Mouse (Mus musculus): ENCODE measurements around the gene Ptpdc1. TPM values are rescaled to one million over a fixed set of nuclear protein-coding genes. Genes with fewer than 3 reads are reported as not detected.
A peak's percentile ranks its signal among the peaks of the same experiment; 100 is the strongest.

Gene Ptpdc1
- 10.4 and 19.6 TPM in 2 replicates for polyA plus RNA-seq (2012; rRNA removed)

DNA sequence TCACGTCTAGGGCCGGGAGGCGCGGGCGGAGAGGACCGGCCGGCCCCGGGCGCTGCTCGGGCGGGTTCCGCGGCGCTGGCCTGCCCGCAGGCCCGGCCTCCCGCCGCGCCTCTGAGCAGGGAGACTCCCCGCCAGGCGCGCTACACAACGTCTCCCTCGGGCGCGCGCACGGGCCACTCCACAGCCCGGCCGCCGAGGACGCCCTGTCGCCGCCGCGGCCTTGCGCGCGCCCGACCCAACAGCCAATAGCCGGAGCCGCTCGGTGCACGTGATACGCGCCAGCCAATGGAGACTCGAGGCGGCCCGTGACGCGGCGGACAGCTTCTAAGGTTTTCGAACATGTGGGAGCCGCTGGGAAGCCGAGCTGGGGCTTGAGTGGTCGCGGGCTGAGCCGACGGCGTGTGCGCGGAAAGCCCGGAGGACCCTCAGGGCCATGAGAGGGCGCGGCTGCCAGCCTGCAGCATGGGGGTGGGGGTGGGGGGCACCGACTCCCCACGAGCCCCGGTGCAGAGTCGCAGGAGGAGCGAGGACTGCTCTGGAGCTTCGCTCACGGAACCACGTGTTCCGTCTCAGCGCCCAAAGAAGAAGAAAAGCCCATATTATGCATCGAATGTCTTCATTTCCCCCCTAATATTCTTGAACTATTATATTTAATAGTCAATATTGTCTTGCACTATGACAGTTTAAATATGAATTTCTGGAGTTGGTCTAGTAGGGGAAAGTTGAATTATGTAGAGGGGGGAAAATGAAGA lies at the start of gene Ptpdc1:
Gene Ptpdc1, minus strand, starts transcription at position 232 of the 752 bp plus-strand sequence.
- TF ChIP-seq POLR2A (IDR thresholded peaks at IDR 0.05; ENCODE audit: borderline replicate concordance, extremely low read depth, insufficient read depth, insufficient read length, poor library complexity, severe bottlenecking) (peak; percentile 91), CTCF (IDR thresholded peaks at IDR 0.05; ENCODE audit: borderline replicate concordance, extremely low read depth, insufficient read depth, insufficient read length) (no peak)
- peak; percentile 98 for DNase-seq (ENCODE audit: low read depth)

GRCm38 (mm10) chr13:48674609-48675008 lies 49.1 kb upstream of the Ptpdc1 start:
- TF ChIP-seq CTCF (IDR thresholded peaks at IDR 0.05; ENCODE audit: borderline replicate concordance, extremely low read depth, insufficient read depth, insufficient read length) (peak; percentile 23; the same call in 1 of the 2 replicates), POLR2A (IDR thresholded peaks at IDR 0.05; ENCODE audit: borderline replicate concordance, extremely low read depth, insufficient read depth, insufficient read length, poor library complexity, severe bottlenecking) (no peak)
- DNase-seq (ENCODE audit: low read depth) = no peak

- no peak for DNase-seq (ENCODE audit: low read depth)
Observed at GRCm38 (mm10) chr13:48672312-48672840, 46.9 kb upstream of the Ptpdc1 start.

DNA sequence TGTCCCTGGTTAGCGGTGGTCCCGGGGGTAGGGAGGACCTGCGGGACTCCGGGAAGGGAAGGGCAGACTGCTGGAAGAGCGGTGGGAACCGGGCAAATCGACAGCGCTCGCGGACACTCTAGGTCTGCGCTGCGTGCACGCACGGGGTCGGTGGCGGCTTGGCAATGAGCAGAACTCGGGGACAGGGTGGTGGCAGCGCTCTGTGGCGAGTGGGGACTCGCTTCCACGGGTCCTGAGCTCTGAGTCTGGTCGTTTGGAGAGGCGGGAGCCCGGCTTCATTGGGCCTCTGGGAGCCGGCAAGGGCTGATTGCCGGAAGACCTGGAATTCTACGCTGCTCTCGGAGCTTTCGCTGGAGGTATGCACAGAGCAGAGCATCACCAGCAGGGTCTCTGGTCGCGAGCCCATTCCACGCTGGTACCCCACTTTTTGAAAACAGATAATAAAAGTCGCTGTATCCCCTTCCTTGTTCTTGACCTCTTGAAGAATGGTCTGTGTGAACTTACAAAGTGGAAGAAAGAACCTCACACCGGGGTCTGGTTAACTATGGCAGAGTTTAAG lies 43.6 kb upstream of the Ptpdc1 start:
- TF ChIP-seq CTCF (IDR thresholded peaks at IDR 0.05; ENCODE audit: borderline replicate concordance, extremely low read depth, insufficient read depth, insufficient read length) (no peak), POLR2A (IDR thresholded peaks at IDR 0.05; ENCODE audit: borderline replicate concordance, extremely low read depth, insufficient read depth, insufficient read length, poor library complexity, severe bottlenecking) (no peak)

More at GRCm38 (mm10) chr13:48672312-48672840, 46.9 kb upstream of the Ptpdc1 start:
- no peak for TF ChIP-seq CTCF (IDR thresholded peaks at IDR 0.05; ENCODE audit: borderline replicate concordance, extremely low read depth, insufficient read depth, insufficient read length)
- no peak for TF ChIP-seq POLR2A (IDR thresholded peaks at IDR 0.05; ENCODE audit: borderline replicate concordance, extremely low read depth, insufficient read depth, insufficient read length, poor library complexity, severe bottlenecking)

DNA sequence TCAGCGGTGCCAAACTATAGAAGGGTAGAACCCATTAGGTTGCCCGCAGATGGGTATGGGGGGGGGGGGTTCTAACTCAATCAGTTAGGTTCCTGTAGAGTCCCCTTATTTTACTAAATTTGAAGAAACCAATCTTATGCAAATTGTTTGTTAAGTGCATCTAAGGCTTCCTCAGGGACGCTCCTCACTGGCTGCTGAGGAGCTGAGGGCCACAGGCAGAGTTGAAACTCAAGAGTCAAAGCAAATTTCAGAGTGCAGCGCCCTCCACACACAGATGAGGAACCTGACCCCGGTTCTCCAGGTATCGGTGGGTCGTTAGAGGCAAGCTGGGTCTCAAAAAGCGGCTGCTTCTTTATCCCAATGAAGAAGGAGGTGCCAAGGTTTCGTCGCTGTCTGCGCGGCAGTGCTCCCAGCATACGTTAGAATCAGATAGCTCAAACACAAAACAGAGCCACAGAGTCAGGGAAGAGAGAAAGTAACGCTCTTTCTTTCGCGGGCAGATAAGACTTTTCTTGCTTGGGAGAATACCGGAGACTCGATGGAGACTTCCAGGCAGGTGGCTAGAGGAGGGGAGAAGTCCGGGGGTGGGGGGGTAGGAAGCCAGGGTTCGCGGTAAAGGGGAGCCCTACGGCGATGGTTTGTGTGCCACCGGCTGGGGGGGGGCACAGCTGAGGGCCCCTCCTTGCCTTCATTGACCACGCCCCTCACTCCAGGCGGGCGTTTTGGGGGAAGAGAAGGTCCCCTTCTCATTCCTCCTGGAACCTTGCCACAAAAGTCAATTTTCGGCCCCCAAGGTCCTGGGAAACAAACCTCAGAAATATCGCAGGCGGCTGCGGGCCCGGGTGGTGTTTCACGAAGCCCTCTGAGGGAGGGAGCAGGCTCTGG lies 42.9 kb upstream of the Ptpdc1 start:
- no peak for TF ChIP-seq POLR2A (IDR thresholded peaks at IDR 0.05; ENCODE audit: borderline replicate concordance, extremely low read depth, insufficient read depth, insufficient read length, poor library complexity, severe bottlenecking)
- no peak for TF ChIP-seq CTCF (IDR thresholded peaks at IDR 0.05; ENCODE audit: borderline replicate concordance, extremely low read depth, insufficient read depth, insufficient read length)
- DNase-seq (ENCODE audit: low read depth) = peak; percentile 34

More for the DNA sequence above, 43.6 kb upstream of the Ptpdc1 start:
- DNase-seq (ENCODE audit: low read depth) = peak; percentile 37

DNA sequence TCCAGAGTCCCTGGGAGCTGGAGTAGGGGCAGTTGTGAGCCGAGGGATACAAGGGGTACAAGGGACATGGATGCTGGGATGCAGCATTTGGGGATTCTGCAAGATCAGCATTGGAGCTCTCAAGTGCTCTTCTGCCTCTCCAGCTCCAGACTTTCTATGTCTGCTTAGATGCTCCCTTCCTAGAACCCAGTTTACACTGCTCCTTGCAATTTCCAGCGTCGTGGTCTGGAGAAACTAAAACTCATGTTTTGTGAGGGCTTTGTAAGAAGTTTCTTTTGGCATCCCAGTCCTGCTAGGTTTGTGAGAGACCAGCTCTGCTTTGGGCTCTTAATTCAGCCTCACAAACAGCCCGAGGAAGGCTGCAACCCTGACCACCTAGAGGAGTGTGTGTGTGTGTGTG lies 42.0 kb upstream of the Ptpdc1 start:
- DNase-seq (ENCODE audit: low read depth) = no peak
- TF ChIP-seq POLR2A (IDR thresholded peaks at IDR 0.05; ENCODE audit: borderline replicate concordance, extremely low read depth, insufficient read depth, insufficient read length, poor library complexity, severe bottlenecking) = no peak
- no peak for TF ChIP-seq CTCF (IDR thresholded peaks at IDR 0.05; ENCODE audit: borderline replicate concordance, extremely low read depth, insufficient read depth, insufficient read length)

- TF ChIP-seq POLR2A (IDR thresholded peaks at IDR 0.05; ENCODE audit: borderline replicate concordance, extremely low read depth, insufficient read depth, insufficient read length, poor library complexity, severe bottlenecking) (no peak), CTCF (IDR thresholded peaks at IDR 0.05; ENCODE audit: borderline replicate concordance, extremely low read depth, insufficient read depth, insufficient read length) (no peak)
- no peak for DNase-seq (ENCODE audit: low read depth)
Observed at GRCm38 (mm10) chr13:48665656-48666597, 40.5 kb upstream of the Ptpdc1 start.

DNA sequence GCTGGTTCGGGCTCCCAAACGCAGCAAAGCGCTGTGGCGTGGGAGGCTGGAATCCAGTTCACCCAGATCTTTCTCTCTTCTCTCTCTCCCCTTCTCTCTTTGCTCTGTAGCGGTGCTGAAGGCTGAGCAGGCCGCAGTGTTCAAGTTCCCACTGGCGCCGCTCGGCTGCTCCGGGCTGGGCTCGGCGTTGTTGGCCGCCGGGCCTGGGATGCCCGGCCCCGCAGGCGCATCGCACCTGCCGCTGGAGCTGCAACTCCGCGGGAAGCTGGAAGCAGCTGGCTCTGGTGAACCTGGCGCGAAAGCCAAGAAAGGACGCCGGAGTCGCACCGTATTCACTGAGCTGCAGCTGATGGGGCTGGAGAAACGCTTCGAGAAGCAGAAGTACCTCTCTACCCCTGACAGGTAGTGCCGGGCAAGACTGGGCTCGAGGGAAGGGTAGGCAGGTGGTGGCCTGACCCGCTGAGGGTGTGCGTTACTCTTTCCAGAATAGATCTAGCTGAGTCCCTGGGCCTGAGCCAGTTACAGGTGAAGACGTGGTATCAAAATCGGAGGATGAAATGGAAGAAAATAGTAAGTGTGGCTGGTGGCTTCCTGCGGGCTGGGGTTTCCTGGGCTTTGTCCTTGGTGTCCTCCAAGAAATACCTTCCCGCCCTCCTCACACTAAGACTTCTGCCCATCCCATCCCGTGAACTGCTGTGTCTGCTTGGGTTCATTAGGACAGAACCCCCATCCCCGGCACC lies 39.6 kb upstream of the Ptpdc1 start:
- TF ChIP-seq POLR2A (IDR thresholded peaks at IDR 0.05; ENCODE audit: borderline replicate concordance, extremely low read depth, insufficient read depth, insufficient read length, poor library complexity, severe bottlenecking) (no peak), CTCF (IDR thresholded peaks at IDR 0.05; ENCODE audit: borderline replicate concordance, extremely low read depth, insufficient read depth, insufficient read length) (no peak)
- peak; percentile 45 for DNase-seq (ENCODE audit: low read depth)

GRCm38 (mm10) chr13:48663988-48664339 lies 38.5 kb upstream of the Ptpdc1 start:
- TF ChIP-seq POLR2A (IDR thresholded peaks at IDR 0.05; ENCODE audit: borderline replicate concordance, extremely low read depth, insufficient read depth, insufficient read length, poor library complexity, severe bottlenecking) = no peak
- no peak for TF ChIP-seq CTCF (IDR thresholded peaks at IDR 0.05; ENCODE audit: borderline replicate concordance, extremely low read depth, insufficient read depth, insufficient read length)
- no peak for DNase-seq (ENCODE audit: low read depth)
